Mouse (Mus musculus): Measurements from ENCODE around the gene Slc27a1.
A peak's percentile ranks its signal among the peaks of the same experiment; 100 is the strongest.

The Slc27a1 gene

DNA sequence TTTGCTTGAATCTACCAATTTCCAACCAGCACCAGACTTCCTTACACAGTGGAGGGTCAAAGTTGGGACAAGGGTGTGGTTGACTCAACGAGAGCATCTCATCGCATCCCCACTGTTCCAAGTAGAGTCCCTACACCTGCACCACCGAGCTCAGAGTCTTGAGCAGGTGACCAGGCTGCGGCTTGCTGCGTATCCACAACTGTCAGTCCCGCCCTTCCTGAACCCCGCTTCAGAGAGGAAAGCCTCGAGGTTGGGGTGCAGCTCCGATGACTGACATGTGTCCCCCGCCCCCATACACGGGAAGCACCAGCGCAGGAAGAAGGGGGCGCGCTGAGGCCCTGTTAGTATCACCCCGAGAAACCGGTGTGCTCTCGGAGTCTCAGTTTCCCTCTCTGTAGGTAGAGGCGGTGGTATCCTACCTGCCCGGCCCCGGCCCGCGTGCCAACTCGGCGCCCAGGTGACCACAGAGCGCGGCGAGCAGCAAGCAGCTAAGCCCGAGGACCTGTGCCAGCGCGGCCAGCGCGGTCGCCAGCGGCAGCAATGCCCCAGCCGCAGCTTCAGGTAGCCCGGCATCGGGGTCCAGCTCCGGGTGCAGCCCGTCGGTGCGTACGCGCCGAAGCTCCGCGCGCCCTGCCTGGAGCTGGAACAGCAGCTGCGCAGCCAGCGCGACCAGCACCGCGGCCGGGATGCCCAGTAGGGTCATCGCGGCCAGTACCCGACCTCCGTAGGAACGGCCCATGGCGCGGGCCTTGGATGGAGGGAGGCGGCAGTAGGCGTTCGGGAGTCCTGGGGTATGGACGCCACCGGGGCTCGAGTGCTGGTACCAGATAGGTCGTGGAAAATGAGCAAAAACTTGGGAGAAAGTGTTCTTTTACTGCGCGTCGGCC is 10.4 kb upstream of the Slc27a1 start, which contains the start of gene Tmem221:
TSS of gene Tmem221 (minus strand) at position 801 of the 887 bp plus-strand sequence.
- DNase-seq (ENCODE audit: low spot score), result no peak

DNA sequence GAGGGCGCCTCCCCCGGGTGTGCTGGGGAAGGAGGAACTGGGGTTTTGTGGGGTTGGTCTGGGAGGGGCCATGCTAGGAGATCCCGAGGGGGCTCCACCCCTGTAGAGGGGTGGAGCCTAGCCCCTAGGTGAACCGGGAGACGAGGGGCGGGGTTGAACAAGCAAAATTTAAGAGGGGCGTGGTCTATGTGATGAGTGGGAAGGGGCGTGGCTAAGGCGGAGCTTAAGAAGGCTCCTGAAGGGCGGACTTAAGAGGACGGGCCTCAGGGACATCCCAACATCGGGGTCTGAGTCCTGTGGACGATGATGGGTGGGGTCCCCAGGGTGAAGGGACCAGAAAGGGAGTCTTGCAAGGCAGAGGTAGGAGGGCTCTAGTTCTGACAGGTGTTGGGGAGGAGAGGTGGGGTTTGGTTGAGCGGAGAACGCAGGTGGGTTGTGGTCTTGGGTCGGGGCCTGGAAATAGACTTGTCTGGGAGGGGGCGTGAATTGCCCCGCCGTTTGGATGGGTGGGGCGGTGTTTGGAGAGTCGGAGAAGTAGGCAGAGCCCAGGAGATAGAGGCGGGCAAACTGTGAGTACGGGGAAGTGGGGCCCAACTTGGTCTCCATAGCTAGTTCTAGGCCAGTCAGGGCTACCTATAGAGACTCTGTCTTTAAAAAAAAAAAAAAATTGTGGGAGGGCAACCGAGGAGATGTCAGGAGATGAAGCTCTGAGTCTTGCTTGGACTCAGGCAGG is 9.6 kb upstream of the Slc27a1 start:
- DNase-seq (ENCODE audit: low spot score), result no peak

DNA sequence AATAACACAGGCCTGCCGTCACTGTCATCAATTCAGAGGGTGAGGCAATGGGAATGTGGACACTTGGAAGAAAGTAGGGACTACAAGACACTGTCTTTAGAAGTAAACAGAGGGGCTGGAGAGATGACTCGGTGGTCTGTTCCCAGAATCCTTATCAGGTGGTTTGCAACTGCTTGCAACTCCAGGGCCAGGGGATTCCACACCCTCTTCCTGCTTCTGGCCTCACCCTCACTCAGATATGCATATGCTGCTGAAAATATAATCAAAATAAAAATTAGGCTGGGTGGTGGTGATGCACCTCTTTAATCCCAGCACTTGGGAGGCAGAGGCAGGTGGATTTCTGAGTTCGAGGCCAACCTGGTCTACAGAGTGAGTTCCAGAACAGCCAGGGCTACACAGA is 8.6 kb upstream of the Slc27a1 start:
- no peak for DNase-seq (ENCODE audit: low spot score)

DNA sequence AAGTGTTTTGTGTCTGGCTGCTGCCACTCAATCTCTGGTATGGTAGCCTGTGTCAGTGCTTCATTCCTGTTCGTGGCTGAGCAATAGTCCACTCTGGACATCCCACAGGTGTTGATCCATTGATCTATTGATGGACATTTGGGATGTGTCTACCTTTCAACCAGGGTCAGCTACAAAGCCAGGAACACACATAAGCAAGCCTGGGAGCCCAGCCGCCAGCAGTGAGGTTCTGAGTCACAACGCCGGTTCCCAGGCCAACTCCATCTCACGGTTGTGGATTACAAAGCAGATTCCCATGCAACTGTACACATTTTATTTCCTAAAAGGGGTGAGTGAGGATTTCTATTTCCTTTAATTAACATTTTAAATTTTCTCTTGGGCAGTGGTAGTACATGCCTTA is 7.9 kb upstream of the Slc27a1 start:
- DNase-seq (ENCODE audit: low spot score), result no peak

DNA sequence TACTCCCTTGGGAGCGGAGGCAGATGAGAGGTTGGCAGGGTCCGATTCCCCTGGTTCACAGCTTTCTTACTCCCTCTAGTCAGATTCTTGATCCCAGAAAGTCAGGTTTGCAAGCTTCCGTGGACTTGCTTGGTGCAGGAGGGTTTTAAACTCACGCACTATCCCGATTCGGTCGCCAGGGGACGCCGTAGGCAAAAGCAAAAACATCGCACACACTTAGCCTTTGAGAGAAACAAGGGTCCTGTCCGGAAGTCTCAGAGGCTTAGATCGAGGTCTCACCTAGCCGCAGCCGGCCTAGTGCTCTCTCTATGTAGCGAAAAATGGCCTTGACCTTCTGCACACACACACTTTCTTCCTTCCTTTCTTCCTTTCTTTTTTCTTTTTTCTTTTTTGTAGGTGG is 7.3 kb upstream of the Slc27a1 start:
- DNase-seq (ENCODE audit: low spot score), result no peak

DNA sequence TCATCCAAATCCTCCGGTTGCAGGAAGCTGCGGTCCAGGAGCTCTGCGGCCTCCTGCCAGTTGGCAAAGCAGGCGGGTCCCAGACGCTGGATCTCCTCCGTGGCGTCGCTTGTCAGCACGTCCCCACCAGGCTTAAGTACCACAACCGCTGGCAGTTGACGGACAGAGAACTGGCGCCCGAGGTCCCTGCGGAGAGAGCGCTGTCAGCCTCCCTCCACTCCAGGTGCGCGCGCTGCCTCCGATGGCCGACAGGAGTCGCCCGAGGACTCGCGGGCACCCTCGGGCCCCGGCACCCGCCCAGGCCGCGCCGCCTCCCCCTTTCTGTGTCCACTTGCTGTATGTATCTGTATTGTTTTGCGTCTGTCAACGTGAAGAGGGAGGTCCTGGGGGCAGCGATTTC is 5.9 kb upstream of the Slc27a1 start:
- DNase-seq (ENCODE audit: low spot score), result no peak

DNA sequence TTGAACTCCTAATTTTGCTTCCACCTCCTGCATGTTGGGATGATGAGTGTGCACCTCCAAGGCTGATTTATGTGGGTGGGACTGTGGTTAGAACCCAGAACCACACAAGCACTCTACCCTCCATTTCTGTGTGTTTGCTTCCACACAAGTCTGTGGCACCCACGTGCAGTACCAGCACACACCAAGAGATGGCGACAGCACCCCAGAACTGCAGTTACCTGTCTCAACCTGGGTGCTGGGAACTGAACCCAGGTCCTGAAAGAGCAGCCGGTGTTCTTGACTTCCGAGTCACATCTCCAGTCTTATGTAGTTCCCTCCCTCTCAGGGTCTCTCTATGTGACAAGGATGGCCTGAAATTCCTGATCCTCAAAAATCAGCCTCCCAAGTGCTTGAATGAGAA is 4.7 kb upstream of the Slc27a1 start:
- no peak for DNase-seq (ENCODE audit: low spot score)

DNA sequence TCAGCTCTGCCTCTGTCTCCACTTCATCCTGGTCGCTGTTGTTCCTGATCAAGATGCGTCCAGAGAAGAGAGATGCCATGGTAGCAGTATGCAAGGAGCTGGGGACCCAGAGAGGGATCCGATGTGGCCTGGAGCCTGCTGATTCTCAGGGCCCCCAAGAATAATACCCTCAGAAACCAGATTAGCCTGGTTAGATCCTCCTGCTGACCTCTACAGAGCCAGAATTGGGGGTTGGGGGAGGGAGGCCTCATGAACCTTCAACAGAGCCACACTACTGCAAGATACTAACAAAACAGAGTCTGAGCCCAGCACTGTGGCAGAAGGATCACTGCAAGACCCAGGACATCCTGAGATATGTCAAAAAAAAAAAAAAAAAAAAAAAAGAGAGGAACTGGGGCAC is 2.2 kb upstream of the Slc27a1 start, which contains the start of gene Nxnl1:
TSS of gene Nxnl1 (minus strand) at position 101 of the 400 bp plus-strand sequence.
- DNase-seq (ENCODE audit: low spot score), result no peak

DNA sequence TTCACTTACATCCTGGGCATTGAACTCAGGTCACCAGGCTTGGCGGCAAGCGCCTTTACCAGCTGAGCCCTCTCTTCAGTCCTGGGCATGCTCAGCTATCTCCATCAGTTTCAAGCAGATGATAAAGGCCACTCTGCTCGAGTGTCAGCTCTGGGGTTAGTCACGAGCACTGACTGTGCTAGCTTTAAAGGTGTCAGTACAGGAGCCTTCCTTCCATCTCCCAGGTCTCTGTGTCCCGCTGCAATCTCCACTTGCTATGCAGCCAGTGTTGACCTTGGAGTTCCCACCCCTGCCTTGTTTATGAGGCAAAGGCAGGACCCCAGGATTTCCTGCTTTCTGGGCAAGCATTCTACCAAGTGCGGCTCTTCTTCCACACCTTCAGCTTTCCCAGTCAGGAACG is 1.1 kb upstream of the Slc27a1 start:
- no peak for DNase-seq (ENCODE audit: low spot score)

DNA sequence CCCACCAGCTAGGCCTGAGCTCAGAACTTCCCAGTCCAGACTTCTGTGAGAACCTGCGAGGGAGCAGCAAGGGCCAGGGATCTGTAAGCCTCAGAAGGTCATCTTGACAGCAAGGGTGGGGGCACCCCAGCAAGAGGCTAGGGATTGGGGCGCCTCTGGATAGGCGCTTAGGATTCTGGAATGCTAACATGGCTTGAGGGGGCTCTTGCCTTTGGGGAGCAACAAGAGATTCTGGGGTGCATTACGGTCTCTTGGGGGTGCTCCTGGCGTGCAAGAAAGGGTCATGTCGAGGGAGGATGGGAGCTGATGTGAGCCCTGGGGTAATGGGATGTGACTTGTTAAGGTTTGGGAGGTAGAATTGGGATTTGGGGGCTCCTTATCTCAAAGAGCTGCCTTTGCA is 259 bp downstream of the Slc27a1 start:
- DNase-seq (ENCODE audit: low spot score), result no peak

DNA sequence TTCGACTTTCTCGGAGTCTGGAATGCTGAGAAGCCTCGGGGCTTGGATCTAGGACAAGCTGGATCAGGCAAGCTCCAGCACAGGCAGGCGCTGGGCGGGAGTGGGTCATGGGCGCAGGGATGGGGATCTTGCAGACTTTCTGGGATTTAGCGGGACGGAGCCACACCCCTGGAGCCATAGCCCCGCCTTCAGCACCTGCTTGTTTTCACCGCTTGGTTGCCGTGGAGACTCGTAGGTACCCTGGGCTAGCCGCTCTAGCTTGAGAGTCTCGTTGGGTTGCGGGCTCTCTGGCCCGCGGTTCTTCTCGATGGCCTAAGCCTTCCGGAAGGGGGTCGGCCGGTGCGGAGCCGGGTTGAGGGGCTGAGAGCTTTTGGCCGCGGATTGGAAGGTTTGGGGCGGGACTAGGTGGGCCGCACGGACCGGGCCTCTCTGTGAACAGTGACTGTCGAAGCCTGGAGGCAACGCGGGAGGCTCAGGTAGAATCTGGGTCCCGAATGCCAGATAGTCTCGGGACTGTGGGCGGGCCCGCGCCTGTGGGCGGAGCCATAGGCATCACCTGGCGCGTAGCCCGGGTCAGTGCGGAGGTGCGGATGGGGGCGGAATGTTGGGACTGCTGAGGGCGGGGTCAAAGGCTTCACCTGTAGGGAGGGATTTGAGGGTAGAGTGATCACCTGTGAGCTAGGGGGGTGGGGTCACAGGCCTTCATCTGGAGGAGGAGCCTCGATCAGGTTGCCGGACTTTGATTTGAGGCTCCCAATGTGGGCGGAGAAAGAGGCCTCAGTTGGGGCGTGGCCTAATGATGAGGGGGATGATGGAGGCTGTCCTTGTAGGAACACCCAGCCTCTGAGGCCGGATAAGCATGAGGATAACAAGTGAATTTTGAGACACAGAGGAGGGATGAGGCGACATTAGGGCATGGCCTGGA is 946 bp downstream of the Slc27a1 start:
- DNase-seq (ENCODE audit: low spot score), result peak; percentile 95

DNA sequence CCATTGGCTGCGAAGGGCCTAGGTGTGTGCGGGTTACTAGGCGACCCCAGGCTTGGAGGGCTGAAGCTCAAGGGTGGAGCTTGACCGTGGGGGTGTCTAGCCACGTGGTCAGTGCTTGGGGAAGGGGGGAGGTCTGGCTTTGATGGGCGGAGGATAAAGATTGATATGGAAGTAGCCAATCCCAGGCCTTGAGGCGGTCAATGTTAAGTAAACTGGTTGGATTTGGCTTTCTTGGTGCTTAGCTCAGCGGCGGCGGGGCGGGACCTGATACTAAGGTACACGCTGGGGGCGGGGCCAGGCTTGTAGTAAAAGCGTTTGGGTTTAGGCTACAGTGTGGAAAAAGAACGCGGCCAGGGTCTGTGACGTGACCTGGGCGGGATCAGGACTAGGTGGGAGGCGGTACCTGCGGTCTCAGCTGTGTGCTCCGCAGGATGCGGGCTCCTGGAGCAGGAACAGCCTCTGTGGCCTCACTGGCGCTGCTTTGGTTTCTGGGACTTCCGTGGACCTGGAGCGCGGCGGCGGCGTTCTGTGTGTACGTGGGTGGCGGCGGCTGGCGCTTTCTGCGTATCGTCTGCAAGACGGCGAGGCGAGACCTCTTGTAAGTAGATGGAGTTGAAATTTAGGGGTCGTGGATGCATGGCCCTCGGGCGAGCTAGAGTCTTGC is 1.7 kb downstream of the Slc27a1 start:
- DNase-seq (ENCODE audit: low spot score), result peak; percentile 97

DNA sequence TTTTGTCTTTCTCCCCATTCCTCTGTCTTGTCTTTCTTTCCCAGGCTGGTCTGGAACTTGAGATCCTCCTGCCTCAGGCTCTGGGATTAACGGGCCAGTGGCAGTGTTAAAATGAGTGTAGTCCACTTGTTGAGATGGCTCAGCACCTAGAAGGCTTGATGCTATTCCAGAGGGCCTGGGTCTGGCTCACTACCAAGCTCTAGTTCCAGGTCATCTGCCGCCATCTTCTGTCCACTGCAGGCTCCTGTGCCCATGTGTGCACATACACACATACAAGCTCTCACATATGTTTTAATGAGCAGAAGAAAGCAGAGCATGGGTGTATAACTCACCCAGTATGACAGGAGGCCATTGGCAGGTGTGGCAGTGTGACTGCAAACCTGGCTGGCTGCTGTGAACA is 3.4 kb downstream of the Slc27a1 start:
- no peak for DNase-seq (ENCODE audit: low spot score)

DNA sequence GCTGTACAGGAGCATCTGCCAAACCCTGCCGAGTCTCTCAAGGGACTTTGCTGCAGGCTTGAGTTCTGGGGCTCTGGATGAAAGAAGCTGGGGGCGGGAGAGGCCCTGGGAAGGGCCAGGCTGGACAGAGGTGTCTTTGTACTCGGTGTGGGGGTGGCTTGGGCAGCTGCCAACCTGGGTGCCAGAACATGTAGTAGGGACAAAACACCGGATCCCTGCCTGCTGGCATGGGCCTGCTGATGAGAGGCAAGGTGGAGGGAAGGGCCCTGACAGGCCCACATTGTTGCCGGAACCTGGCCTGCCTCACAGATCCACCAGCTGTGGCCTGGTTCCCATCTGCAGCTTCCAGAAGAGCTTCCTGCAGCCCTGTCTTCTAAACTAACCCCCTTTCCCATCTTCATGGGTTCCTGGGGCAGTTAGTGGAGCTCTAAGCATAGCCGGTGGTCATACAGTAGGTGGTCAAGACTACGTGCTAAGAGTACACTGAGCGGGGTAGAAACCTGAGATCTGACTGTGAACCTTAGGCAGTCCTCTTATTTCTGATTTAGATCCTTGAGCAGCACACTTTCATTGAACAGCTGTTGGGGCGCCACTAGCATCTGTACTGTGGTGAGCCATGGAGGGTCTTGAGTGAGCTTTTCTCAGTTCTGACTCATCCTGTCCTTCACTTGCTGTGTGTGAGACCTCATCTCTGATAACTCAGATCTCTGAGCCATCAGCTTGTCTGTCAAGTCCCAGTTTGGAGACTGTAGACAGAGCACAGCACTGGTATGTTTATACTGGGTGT is 4.4 kb downstream of the Slc27a1 start:
- DNase-seq (ENCODE audit: low spot score), result peak; percentile 86

DNA sequence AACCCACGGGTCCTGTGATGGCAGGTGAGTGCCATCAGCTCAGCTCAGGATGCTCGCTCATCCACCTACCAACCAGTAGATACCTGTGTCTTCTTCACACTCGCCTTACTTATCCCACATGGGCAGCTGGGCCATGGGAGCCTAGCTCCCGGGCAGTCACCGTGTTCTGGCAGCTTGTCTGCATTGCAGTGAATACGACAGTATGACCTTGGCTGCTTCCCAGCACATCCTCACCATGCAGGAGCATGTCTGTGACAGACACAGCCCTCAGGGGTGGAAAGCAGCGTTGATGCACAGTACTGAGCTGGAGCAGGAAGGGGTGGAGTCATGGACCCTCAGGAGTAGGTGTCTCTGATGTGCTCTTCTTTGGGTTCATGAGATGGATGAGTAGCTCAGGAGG is 5.7 kb downstream of the Slc27a1 start:
- no peak for DNase-seq (ENCODE audit: low spot score)

DNA sequence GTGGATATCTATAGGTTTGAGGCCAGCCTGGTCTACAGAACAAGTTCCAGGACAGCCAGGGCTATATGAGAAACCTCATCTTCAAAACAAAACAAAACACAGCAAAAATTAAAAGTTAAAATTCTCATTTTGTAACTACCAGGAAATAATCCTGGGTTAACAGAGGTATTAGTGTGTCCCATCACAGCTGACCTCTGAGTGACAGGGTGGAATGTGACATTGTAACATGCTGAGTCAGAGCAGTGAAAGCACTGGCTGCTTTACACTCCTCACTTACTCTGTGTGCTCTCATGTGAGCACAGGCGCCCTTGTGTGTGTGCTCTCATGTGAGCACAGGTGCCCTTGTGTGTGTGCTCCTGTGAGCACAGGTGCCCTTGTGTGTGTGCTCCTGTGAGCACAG is 6.3 kb downstream of the Slc27a1 start:
- DNase-seq (ENCODE audit: low spot score), result no peak

DNA sequence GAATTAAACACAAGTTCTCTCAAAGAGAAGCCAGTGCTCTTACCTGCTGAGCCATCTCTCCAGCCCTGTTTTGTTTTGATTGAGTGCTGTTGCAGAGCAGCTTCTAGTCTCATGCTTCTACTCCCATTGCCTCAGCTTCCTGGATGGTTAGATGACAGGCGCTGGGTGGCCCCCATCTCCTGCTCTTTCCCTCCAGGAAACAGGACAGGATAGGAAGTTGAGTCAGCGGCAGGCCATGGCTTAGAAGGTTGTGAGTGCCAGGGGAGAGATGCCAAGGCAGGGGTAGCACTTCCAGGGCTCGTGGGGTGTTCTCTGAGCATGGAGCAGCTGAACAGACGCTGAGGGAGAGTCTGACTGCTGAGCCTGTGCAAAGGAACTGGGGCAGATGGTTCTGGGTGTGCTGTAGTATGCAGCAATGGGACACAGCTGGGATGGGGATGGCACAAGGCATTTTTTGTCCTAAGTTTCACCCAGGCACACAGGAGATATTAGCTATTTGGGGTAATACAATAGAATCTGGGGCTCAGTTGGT is 9.2 kb downstream of the Slc27a1 start:
- no peak for DNase-seq (ENCODE audit: low spot score)

DNA sequence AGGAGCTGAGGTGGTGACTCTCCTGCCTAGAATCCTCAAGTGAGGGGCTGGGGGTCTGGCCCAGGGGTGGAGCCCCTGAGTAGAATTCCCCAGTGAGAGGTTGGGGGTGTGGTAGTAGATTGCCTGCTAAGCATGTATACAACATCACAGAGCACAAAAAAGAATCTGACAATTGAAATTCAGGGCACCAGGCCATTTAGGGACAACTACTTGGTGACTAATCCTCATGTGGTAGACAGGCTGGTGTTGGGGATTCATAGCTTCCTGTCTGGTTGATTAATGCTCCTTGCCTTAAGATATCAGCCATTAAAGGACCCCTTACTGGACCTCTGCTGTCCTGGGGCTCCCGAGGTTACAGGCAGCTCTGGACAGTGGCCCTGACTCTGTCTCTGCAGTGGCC is 10.3 kb downstream of the Slc27a1 start:
- DNase-seq (ENCODE audit: low spot score), result no peak

DNA sequence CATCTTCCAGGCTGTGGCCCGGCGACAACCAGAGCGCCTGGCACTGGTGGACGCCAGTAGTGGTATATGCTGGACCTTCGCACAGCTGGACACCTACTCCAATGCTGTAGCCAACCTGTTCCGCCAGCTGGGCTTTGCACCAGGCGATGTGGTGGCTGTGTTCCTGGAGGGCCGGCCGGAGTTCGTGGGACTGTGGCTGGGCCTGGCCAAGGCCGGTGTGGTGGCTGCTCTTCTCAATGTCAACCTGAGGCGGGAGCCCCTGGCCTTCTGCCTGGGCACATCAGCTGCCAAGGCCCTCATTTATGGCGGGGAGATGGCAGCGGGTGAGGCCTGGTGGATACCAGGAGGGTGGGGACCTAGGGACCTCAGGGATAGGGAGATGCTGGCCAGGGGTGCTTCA is 10.8 kb downstream of the Slc27a1 start:
- DNase-seq (ENCODE audit: low spot score), result no peak

DNA sequence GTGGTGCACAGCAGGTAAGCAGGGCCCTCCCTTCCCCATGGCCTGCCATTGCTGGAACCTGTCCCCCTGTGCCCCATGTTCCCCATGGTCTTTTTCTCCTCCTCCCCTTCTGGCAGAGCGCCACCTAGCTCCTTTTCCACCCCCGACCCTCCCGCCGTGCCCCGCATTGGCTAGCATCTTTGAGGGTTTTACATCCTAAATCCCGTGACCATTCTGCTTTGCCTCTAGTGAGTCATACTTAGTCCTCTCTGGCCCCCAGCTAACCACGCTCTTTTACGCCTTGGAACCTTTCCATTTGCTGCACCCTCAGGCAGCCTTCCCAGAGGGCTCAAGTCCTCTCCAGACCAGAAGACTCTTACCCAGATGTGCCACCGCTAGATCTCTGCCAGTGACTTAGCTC is 11.5 kb downstream of the Slc27a1 start:
- no peak for DNase-seq (ENCODE audit: low spot score)

DNA sequence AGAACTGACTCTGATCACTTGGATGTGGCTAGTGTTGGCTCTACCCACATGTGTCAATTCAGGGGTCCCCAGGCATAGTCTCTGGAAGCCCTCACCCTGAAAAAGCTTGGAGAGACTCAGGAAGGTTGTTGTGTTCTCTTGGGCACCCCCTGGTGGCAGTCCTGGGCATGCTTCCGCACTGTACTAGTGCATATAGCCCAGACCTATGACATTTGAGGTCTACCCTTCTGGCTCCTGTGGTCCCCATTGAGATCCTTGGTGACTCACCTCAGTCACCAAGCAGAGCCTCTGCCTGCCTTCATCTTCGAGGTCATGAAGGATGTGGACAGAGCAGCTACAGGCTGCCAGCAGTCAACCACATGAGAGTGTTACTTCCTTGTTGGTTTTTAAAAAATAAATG is 18.2 kb downstream of the Slc27a1 start:
- no peak for DNase-seq (ENCODE audit: low spot score)

All from left cerebral cortex, adult 11 months (tissue).